ENCODE assay signal across 9 mouse cellular contexts in genomic region chr6:42257303-42257863, GRCm38 (mm10). TPM values are rescaled to one million over a fixed set of nuclear protein-coding genes. Genes with fewer than 3 reads are reported as not detected.
DNase-seq lines count a peak whose midpoint lies in the region; ATAC-seq lines count a peak whose summit lies in the region.
"Had no signal": no experiment of that assay in that cellular context is flagged by ENCODE, and none has a peak within 500 bp of the region (broad histone marks: within the 10 kb centered on the region; RNA-seq: fewer than 3 reads in every experiment).

No protein-coding gene starts in this region.

- no peaks in the 10 kb centered on the region for H3K9me3 ChIP-seq in forebrain, embryonic 11.5 days (ENCODE audit: control insufficient read depth, low read length)

- no peak overlapping the region for H3K9ac ChIP-seq in forebrain, embryonic 11.5 days (ENCODE audit: low read length)

- no peak overlapping the region for H3K4me2 ChIP-seq in forebrain, embryonic 11.5 days (ENCODE audit: low read depth, low read length, severe bottlenecking)

- WGBS in forebrain, embryonic 11.5 days = 21% methylated on average over 11 of the region's 11 CpGs

- no peaks in the 10 kb centered on the region for H3K36me3 ChIP-seq in forebrain, embryonic 11.5 days (ENCODE audit: control insufficient read depth, insufficient read depth, low read length)

- ATAC-seq in forebrain, embryonic 11.5 days (replicated peaks; ENCODE audit: low FRiP score) = peak; percentile 77
- ATAC-seq in hematopoietic stem cell, adult 5-6 weeks (replicated peaks in 1 of 2; ENCODE audit: insufficient read depth in 1 of 2, low FRiP score in 2 of 2, low TSS enrichment in 1 of 2, low read depth in 1 of 2, poor library complexity in 2 of 2, severe bottlenecking in 2 of 2) = peak; percentile 97 to 100
- ATAC-seq in megakaryocyte, adult 5-6 weeks (ENCODE audit: poor library complexity, severe bottlenecking) = peak; percentile 93

- peak; percentile 64 to 89 for DNase-seq in adrenal gland, adult (ENCODE audit: inconsistent age in 2 of 2, low spot score in 1 of 2)
- DNase-seq in adrenal gland, postnatal 4 days (ENCODE audit: low spot score in 2 of 2) = no peak
- DNase-seq in brain, adult 2 months (ENCODE audit: low read depth, low spot score) = peak; percentile 79
- peak; percentile 69 for DNase-seq in forebrain, embryonic 11.5 days (ENCODE audit: low spot score)
- peak; percentile 40 for DNase-seq in layer of hippocampus, adult 9-11 months
- DNase-seq in skeletal muscle tissue, adult 2 months (ENCODE audit: low read depth, low spot score) = peak; percentile 30

- no peaks in the 10 kb centered on the region for H3K27me3 ChIP-seq in forebrain, embryonic 11.5 days (ENCODE audit: control insufficient read depth, insufficient read depth, low read length)

- no peak overlapping the region for H3K27ac ChIP-seq in forebrain, embryonic 11.5 days (ENCODE audit: low read depth, low read length)

- H3K4me1 ChIP-seq in forebrain, embryonic 11.5 days (replicated peaks; ENCODE audit: control insufficient read depth, insufficient read depth, low read length) = no peaks in the 10 kb centered on the region

- no peak overlapping the region for H3K4me3 ChIP-seq in forebrain, embryonic 11.5 days (ENCODE audit: low read depth, low read length)

RNA-seq across cellular contexts. Expression of gene Tmem139, which starts 4.4 kb away (rescaled TPM):
- total RNA-seq in adrenal gland, postnatal 4 days (2021) = 1 to 10 TPM in 1 of 2 experiments, under 1 TPM in 1; 0.37 to 1.7 TPM
- 0.55 TPM in 1 of 2 replicates, not detected in the other for polyA plus RNA-seq in forebrain, embryonic 11.5 days (2014; fragmentation: Nextera tagmentation; extraction: Ambion mirVana)
- total RNA-seq in hematopoietic stem cell, adult 5-6 weeks (2017) = not detected in 2 replicates
- not detected in 2 replicates for total RNA-seq in megakaryocyte, adult 5-6 weeks (2015)
- not detected in 2 replicates for total RNA-seq in megakaryocyte, adult 5-6 weeks (2017)
- total RNA-seq: left cerebral cortex, adult 8-10 months had no signal

RNA-seq across cellular contexts. Expression of gene Casp2, which starts 7.4 kb away (rescaled TPM):
- total RNA-seq in adrenal gland, postnatal 4 days (2021) = 10 to 100 TPM; 52.4 to 61.4 TPM
- 75.6 and 77.5 TPM in 2 replicates for polyA plus RNA-seq in forebrain, embryonic 11.5 days (2014; fragmentation: Nextera tagmentation; extraction: Ambion mirVana)
- total RNA-seq in hematopoietic stem cell, adult 5-6 weeks (2017) = 101 and 111 TPM in 2 replicates
- 62.1 and 65.9 TPM in 2 replicates for total RNA-seq in megakaryocyte, adult 5-6 weeks (2015)
- total RNA-seq in megakaryocyte, adult 5-6 weeks (2017) = 49.2 and 53.5 TPM in 2 replicates

RNA-seq across cellular contexts. Expression of gene Gstk1, which starts 11.6 kb away (rescaled TPM):
- total RNA-seq in adrenal gland, postnatal 4 days (2021) = 10 to 100 TPM; 75.2 to 77.9 TPM
- 15.2 and 18.4 TPM in 2 replicates for polyA plus RNA-seq in forebrain, embryonic 11.5 days (2014; fragmentation: Nextera tagmentation; extraction: Ambion mirVana)
- 19.0 and 25.7 TPM in 2 replicates for total RNA-seq in hematopoietic stem cell, adult 5-6 weeks (2017)
- total RNA-seq in megakaryocyte, adult 5-6 weeks (2015) = 15.4 and 18.6 TPM in 2 replicates
- total RNA-seq in megakaryocyte, adult 5-6 weeks (2017) = 6.7 and 9.4 TPM in 2 replicates

RNA-seq across cellular contexts. Expression of gene Clcn1, which starts 29.1 kb away (rescaled TPM):
- total RNA-seq in adrenal gland, postnatal 4 days (2021) = 1 to 10 TPM; 1.5 to 2.6 TPM
- 1.4 and 2.0 TPM in 2 replicates for polyA plus RNA-seq in forebrain, embryonic 11.5 days (2014; fragmentation: Nextera tagmentation; extraction: Ambion mirVana)
- 0.75 TPM in 1 of 2 replicates, not detected in the other for total RNA-seq in hematopoietic stem cell, adult 5-6 weeks (2017)
- 1.5 TPM in 1 of 2 replicates, not detected in the other for total RNA-seq in megakaryocyte, adult 5-6 weeks (2015)
- not detected in 2 replicates for total RNA-seq in megakaryocyte, adult 5-6 weeks (2017)

RNA-seq across cellular contexts. Expression of gene Tas2r144, which starts 42.3 kb away (rescaled TPM):
- total RNA-seq in adrenal gland, postnatal 4 days (2021) = not detected
- polyA plus RNA-seq in forebrain, embryonic 11.5 days (2014; fragmentation: Nextera tagmentation; extraction: Ambion mirVana) = not detected in 2 replicates
- total RNA-seq in hematopoietic stem cell, adult 5-6 weeks (2017) = not detected in 2 replicates
- not detected in 2 replicates for total RNA-seq in megakaryocyte, adult 5-6 weeks (2015)
- not detected in 2 replicates for total RNA-seq in megakaryocyte, adult 5-6 weeks (2017)
- total RNA-seq: left cerebral cortex, adult 8-10 months had no signal

Comparison
In these comparisons a context has a peak if more than half of its experiments do, and no peak if none do; other contexts are left out.
1. DNase-seq: peak in adrenal gland, adult (2 of 2), brain, adult 2 months (single experiment), forebrain, embryonic 11.5 days (single experiment), layer of hippocampus, adult 9-11 months (single experiment) and skeletal muscle tissue, adult 2 months (single experiment); none in adrenal gland, postnatal 4 days (0 of 2).
2. Peak in every context shown above with its lines, with median percentiles within 50 percentile points of each other: ATAC-seq.